Mouse (Mus musculus): ENCODE results near the gene Tfap2e. TPM values are rescaled to one million over a fixed set of nuclear protein-coding genes. Genes with fewer than 3 reads are reported as not detected.

Tfap2e gene
- polyA plus RNA-seq, 1 experiment from 2014 or later, result not detected

DNA sequence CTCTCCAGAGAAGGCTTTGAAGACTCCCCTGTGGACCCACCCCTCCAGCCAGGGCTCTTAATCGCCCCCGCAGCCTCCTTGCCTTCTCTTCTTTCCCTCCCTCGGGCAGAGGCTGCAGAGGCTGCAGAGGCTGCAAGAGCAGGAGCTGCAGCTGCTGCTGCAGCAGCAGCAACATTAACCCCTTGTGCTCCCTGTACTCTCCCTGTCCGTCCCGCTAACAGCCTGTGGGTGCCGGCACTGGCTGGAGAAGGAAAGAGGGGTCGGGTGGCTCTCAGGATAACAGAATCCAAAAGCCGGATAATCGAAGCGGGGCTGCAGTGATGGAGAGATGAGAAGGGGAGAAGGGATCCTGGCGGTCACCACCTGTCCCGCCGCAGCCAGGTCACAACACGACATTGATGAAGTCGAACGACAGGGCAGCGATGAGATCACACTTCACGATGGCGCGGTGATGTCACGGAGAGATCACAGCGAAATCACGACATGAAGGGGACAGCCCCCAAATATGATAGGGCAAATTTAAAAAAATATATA, 16.6 kb upstream of the Tfap2e start:
- WGBS, result under 1% methylated on average over 23 of the region's 23 CpGs
- no peaks in the 10 kb centered on the region for H3K9me3 ChIP-seq (replicated peaks; ENCODE audit: low read length)
- ATAC-seq (replicated peaks; ENCODE audit: low FRiP score, low read depth) (no peak; the same call in 1 of the 2 replicates), DNase-seq (ENCODE audit: low spot score) (peak; percentile 36)
- no peak for TF ChIP-seq CTCF (IDR thresholded peaks at IDR 0.05; ENCODE audit: low read depth)
- H3K4me1 ChIP-seq (replicated peaks; ENCODE audit: insufficient read depth, low read length), result peaks cover 15% of the 10 kb centered on the region
- H3K27ac ChIP-seq, result no peak overlapping the region
- no peaks in the 10 kb centered on the region for H3K27me3 ChIP-seq (ENCODE audit: insufficient read depth, low read length)
- H3K9ac ChIP-seq (ENCODE audit: low read depth, low read length), result peak overlapping the region; percentile 79
- H3K36me3 ChIP-seq (ENCODE audit: insufficient read depth, low read length), result peaks cover 18% of the 10 kb centered on the region
- H3K4me3 ChIP-seq (replicated peaks; ENCODE audit: low read depth, low read length), result peak overlapping the region; percentile 89
- H3K4me2 ChIP-seq (ENCODE audit: low read length), result peak overlapping the region; percentile 98

DNA sequence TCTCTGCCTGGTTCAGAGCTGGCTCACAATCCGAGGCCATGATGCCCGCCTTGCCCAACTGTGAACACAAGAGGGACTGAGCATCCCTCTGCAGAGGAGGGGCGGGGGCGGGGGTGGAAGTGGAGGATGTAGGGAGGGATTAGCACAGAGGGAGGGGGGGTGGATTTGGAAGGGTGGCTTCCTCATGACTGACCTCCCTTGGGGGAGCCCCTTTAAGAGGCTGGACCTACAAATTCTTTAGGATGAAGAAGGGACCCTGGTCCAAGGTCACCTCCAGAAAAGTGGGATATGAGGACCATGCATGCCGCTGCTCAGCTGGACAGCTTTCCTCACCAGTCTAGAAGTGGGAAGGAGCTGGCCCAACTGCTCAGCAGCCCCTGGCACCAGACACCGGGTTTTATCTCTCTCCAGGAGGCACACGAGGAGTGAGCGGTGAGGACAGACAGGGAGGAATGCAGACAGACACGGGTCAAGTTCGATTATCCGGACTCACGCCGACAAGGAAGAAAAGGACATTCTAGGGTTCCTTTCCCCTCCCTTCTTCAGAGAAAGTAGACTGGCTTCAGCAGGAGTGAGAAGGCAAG, 16.1 kb upstream of the Tfap2e start:
- Histone ChIP-seq H3K27ac (no peak overlapping the region), H3K4me3 (replicated peaks; ENCODE audit: low read depth, low read length) (peak overlapping the region; percentile 89), H3K4me1 (replicated peaks; ENCODE audit: insufficient read depth, low read length) (peaks cover 15% of the 10 kb centered on the region), H3K9me3 (replicated peaks; ENCODE audit: low read length) (no peaks in the 10 kb centered on the region), H3K4me2 (ENCODE audit: low read length) (peak overlapping the region; percentile 98), H3K9ac (ENCODE audit: low read depth, low read length) (peak overlapping the region; percentile 79), H3K27me3 (ENCODE audit: insufficient read depth, low read length) (no peaks in the 10 kb centered on the region), H3K36me3 (ENCODE audit: insufficient read depth, low read length) (peaks cover 18% of the 10 kb centered on the region)
- no peak for ATAC-seq (replicated peaks; ENCODE audit: low FRiP score, low read depth)
- peak; percentile 19 for DNase-seq (ENCODE audit: low spot score)
- WGBS, result 11% methylated on average over 12 of the region's 13 CpGs
- TF ChIP-seq CTCF (IDR thresholded peaks at IDR 0.05; ENCODE audit: low read depth), result no peak; the same call in 1 of the 2 replicates

DNA sequence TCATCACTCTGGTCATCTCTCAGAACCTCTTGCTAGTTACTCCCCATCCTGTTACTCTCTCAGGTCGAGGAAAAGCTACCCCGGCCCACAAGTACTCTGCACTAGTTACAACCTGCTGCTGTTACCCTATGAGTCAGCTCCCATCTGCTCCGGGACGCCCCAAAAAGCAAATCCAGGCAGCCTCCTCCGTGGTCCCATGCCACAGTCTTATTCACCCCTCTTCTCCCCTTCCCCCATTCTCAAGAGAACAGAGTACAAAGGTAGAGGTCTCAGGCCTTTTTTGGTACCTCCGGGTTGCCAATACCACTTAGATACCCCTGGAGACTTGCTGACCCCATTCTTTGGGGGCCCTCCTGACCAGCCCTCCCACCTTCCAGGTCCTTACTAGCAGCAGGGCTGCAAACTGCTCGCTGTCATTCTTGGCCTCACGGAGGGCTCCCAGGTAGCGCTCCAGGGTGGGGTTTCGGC, 15.6 kb upstream of the Tfap2e start:
- DNase-seq (ENCODE audit: low spot score) (no peak), ATAC-seq (replicated peaks; ENCODE audit: low FRiP score, low read depth) (no peak)
- peaks cover 21% of the 10 kb centered on the region for H3K36me3 ChIP-seq (ENCODE audit: insufficient read depth, low read length)
- H3K9ac ChIP-seq (ENCODE audit: low read depth, low read length), result 0 out of 2 replicates have a peak overlapping the region, but pooled peaks have one; percentile 15
- H3K4me2 ChIP-seq (ENCODE audit: low read length), result peak overlapping the region; percentile 98
- no peak for TF ChIP-seq CTCF (IDR thresholded peaks at IDR 0.05; ENCODE audit: low read depth)
- peak overlapping the region; percentile 89; the same call in 1 of the 2 replicates for H3K4me3 ChIP-seq (replicated peaks; ENCODE audit: low read depth, low read length)
- peaks cover 15% of the 10 kb centered on the region for H3K4me1 ChIP-seq (replicated peaks; ENCODE audit: insufficient read depth, low read length)
- WGBS, result 60% methylated on average over 10 of the region's 10 CpGs
- no peaks in the 10 kb centered on the region for H3K27me3 ChIP-seq (ENCODE audit: insufficient read depth, low read length)
- no peaks in the 10 kb centered on the region for H3K9me3 ChIP-seq (replicated peaks; ENCODE audit: low read length)
- no peak overlapping the region for H3K27ac ChIP-seq

DNA sequence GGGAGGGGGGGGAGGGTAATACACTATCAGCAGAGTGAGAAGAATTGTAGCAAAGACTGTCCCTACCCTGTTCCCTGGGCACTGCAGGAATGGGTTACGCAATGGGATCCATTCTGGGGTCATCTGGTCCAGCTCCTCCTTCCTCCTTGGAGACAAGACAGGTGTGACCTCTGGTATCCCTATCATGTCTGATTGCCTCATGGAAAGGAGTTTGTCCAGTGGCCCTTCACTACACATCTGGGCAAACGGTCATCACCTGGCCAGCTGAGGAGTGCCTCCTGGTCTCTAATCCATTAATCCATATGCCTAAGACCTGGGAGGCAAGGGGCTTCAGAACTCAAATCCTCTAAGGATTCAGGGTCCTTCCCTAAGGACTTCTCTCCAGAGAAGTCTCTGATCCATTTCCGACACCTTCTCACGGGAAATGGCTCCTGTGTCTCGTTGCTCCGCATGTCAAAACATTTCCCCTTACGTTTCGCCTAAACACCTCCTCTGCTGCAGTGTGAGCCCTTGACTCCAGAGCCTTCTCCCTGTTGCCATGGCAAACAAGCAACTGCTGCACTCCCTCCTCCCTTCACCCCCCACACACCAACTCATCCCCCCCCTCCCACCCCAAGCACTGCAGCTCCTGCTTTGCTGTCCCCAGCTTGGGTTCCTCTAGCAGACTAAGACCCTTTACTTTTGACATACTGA, 15.0 kb upstream of the Tfap2e start:
- Histone ChIP-seq H3K27me3 (ENCODE audit: insufficient read depth, low read length) (no peaks in the 10 kb centered on the region), H3K9ac (ENCODE audit: low read depth, low read length) (no peak overlapping the region), H3K9me3 (replicated peaks; ENCODE audit: low read length) (no peaks in the 10 kb centered on the region), H3K27ac (no peak overlapping the region), H3K4me1 (replicated peaks; ENCODE audit: insufficient read depth, low read length) (peaks cover 15% of the 10 kb centered on the region), H3K4me2 (ENCODE audit: low read length) (no peak overlapping the region), H3K4me3 (replicated peaks; ENCODE audit: low read depth, low read length) (no peak overlapping the region), H3K36me3 (ENCODE audit: insufficient read depth, low read length) (peaks cover 27% of the 10 kb centered on the region)
- no peak for ATAC-seq (replicated peaks; ENCODE audit: low FRiP score, low read depth)
- DNase-seq (ENCODE audit: low spot score), result no peak
- 73% methylated on average over 8 of the region's 8 CpGs for WGBS
- TF ChIP-seq CTCF (IDR thresholded peaks at IDR 0.05; ENCODE audit: low read depth), result no peak

DNA sequence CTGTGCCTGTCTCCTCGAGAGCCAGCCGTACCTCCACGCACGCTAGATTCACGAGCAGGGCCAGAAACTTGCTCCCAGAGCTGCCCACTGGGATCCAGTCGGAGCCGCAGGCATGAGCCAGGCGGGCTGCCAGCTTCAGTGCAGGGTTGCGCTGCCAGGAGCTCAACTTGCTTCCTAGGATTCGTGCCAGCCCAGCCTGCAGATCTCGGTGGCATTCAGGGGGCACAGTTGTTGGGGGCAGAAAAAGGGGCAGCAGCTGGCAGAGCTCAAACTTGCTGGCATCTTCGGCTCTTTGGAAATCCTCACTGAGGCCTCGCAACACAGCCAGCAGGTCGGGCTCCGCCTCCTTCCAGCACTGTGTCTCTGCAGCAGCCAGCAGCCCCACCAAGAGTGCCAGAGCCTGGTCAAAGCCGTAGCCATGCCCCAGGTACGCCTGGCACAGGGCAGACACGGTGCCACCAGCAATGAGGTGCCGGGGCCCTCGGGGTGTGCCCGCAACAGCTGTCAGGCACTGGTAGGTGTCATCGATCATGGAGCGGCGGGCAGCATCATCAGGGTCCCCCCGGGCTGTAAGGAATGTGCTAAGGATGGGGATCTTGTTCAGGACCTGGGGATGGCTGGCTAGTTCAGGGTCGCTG, 14.1 kb upstream of the Tfap2e start:
- Histone ChIP-seq H3K9me3 (replicated peaks; ENCODE audit: low read length) (no peaks in the 10 kb centered on the region), H3K27ac (no peak overlapping the region), H3K4me1 (replicated peaks; ENCODE audit: insufficient read depth, low read length) (peaks cover 15% of the 10 kb centered on the region), H3K4me2 (ENCODE audit: low read length) (no peak overlapping the region), H3K9ac (ENCODE audit: low read depth, low read length) (no peak overlapping the region), H3K27me3 (ENCODE audit: insufficient read depth, low read length) (no peaks in the 10 kb centered on the region), H3K36me3 (ENCODE audit: insufficient read depth, low read length) (peaks cover 33% of the 10 kb centered on the region), H3K4me3 (replicated peaks; ENCODE audit: low read depth, low read length) (no peak overlapping the region)
- ATAC-seq (replicated peaks; ENCODE audit: low FRiP score, low read depth) (no peak), DNase-seq (ENCODE audit: low spot score) (no peak)
- TF ChIP-seq CTCF (IDR thresholded peaks at IDR 0.05; ENCODE audit: low read depth), result no peak
- 86% methylated on average over 26 of the region's 26 CpGs for WGBS

DNA sequence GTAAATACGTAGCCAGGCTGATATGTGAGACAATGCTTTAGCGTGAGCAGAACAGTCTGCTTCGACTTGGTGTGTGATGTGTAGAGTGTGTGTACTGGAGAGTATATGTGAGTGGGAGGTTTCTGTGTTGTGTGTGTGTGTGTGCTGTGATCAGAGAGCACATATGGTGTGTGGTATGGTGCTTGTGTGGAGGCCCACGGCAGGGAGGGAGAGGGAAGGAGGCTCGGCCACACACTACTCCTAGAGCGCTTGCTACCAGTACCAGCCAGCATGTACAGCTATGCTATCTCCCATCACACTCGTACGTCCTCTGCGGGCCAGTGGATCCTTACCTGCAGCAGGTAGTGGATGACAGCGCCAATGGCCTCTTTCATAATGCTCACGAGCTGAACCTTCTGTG, 13.5 kb upstream of the Tfap2e start:
- WGBS, result 87% methylated on average over 11 of the region's 11 CpGs
- Histone ChIP-seq H3K4me3 (replicated peaks; ENCODE audit: low read depth, low read length) (no peak overlapping the region), H3K27me3 (ENCODE audit: insufficient read depth, low read length) (no peaks in the 10 kb centered on the region), H3K4me2 (ENCODE audit: low read length) (no peak overlapping the region), H3K27ac (no peak overlapping the region), H3K36me3 (ENCODE audit: insufficient read depth, low read length) (peaks cover 39% of the 10 kb centered on the region), H3K9me3 (replicated peaks; ENCODE audit: low read length) (no peaks in the 10 kb centered on the region), H3K4me1 (replicated peaks; ENCODE audit: insufficient read depth, low read length) (peaks cover 15% of the 10 kb centered on the region), H3K9ac (ENCODE audit: low read depth, low read length) (no peak overlapping the region)
- ATAC-seq (replicated peaks; ENCODE audit: low FRiP score, low read depth) (no peak), DNase-seq (ENCODE audit: low spot score) (no peak)
- no peak for TF ChIP-seq CTCF (IDR thresholded peaks at IDR 0.05; ENCODE audit: low read depth)

All from kidney, postnatal 0 days (tissue).